Mouse (Mus musculus): ENCODE data around the gene Daam2.
"Not testable (repeated sequence)": the region's sequence is repeated elsewhere in the genome, so short reads cannot be mapped to it uniquely, and the experiment has no call there.

Gene Daam2

GRCm38 (mm10) chr17:49477370-49477769, 86.8 kb downstream of the Daam2 start:
- DNase-seq (ENCODE audit: low read depth): no peak

- DNase-seq (ENCODE audit: low read depth): no peak
Observed at GRCm38 (mm10) chr17:49475174-49475573, 89.0 kb downstream of the Daam2 start.

- no peak for DNase-seq (ENCODE audit: low read depth)
Observed at GRCm38 (mm10) chr17:49474051-49474450, 90.1 kb downstream of the Daam2 start.

- DNase-seq (ENCODE audit: low read depth): no peak
Observed at GRCm38 (mm10) chr17:49472626-49473025, 91.5 kb downstream of the Daam2 start.

GRCm38 (mm10) chr17:49468223-49468622, 95.9 kb downstream of the Daam2 start:
- DNase-seq (ENCODE audit: low read depth): peak; percentile 44

GRCm38 (mm10) chr17:49464884-49465283, 99.3 kb downstream of the Daam2 start:
- no peak for DNase-seq (ENCODE audit: low read depth)

GRCm38 (mm10) chr17:49458386-49458785, 105.8 kb downstream of the Daam2 start:
- no peak for DNase-seq (ENCODE audit: low read depth)

GRCm38 (mm10) chr17:49457833-49458232, 106.3 kb downstream of the Daam2 start:
- no peak for DNase-seq (ENCODE audit: low read depth)

- no peak for DNase-seq (ENCODE audit: low read depth)
Observed at GRCm38 (mm10) chr17:49456334-49456733, 107.8 kb downstream of the Daam2 start.

- DNase-seq (ENCODE audit: low read depth): no peak
Observed at GRCm38 (mm10) chr17:49450922-49451321, 113.2 kb downstream of the Daam2 start.

- no peak for DNase-seq (ENCODE audit: low read depth)
Observed at GRCm38 (mm10) chr17:49449230-49449608, 114.9 kb downstream of the Daam2 start.

- no peak for DNase-seq (ENCODE audit: low read depth)
Observed at GRCm38 (mm10) chr17:49448570-49449229, 115.4 kb downstream of the Daam2 start.

- DNase-seq (ENCODE audit: low read depth): not testable (repeated sequence)
Observed at GRCm38 (mm10) chr17:49442841-49443240, 121.3 kb downstream of the Daam2 start.

GRCm38 (mm10) chr17:49440331-49441130, 123.6 kb downstream of the Daam2 start:
- no peak for DNase-seq (ENCODE audit: low read depth)

- DNase-seq (ENCODE audit: low read depth): no peak
Observed at GRCm38 (mm10) chr17:49439706-49440105, 124.4 kb downstream of the Daam2 start.

GRCm38 (mm10) chr17:49438822-49439574, 125.1 kb downstream of the Daam2 start:
- DNase-seq (ENCODE audit: low read depth): no peak

- not testable (repeated sequence) for DNase-seq (ENCODE audit: low read depth)
Observed at GRCm38 (mm10) chr17:49437306-49437705, 126.8 kb downstream of the Daam2 start.

- DNase-seq (ENCODE audit: low read depth): no peak
Observed at GRCm38 (mm10) chr17:49436631-49437030, 127.5 kb downstream of the Daam2 start.

- peak; percentile 21 for DNase-seq (ENCODE audit: low read depth)
Observed at GRCm38 (mm10) chr17:49435081-49435480, 129.1 kb downstream of the Daam2 start.

- DNase-seq (ENCODE audit: low read depth): no peak
Observed at GRCm38 (mm10) chr17:49434236-49434635, 129.9 kb downstream of the Daam2 start.

GRCm38 (mm10) chr17:49433071-49433470, 131.1 kb downstream of the Daam2 start:
- DNase-seq (ENCODE audit: low read depth): no peak

GRCm38 (mm10) chr17:49432071-49432711, 132.0 kb downstream of the Daam2 start:
- DNase-seq (ENCODE audit: low read depth): no peak
